Mouse (Mus musculus) midbrain, embryonic 14.5 days (tissue): ENCODE data around the gene Ap5s1. TPM values are rescaled to one million over a fixed set of nuclear protein-coding genes. Genes with fewer than 3 reads are reported as not detected.
A peak's percentile ranks its signal among the peaks of the same experiment; 100 is the strongest.

ENCODE experiments used
- ATAC-seq: fragments of 200-750 bp; cut with Nextera tagmentation; 2 replicates; pipeline ENCODE4 v1.8.0; 2017; ENCODE audit warnings: moderate number of reproducible peaks, moderate library complexity; ENCODE audit not compliant: low FRiP score, low TSS enrichment
- DNase-seq: peaks from one replicate; pipeline ENCODE4 v3.0.0-alpha.2; 2015
- H3K27ac ChIP-seq: fragments of 300-500 bp; sonication (generic); replicated peaks from 2 replicates; pipeline ENCODE4 v1.5.1; 2014; ENCODE audit warnings: mild to moderate bottlenecking, low read depth, low read length, moderate library complexity
- H3K27me3 ChIP-seq: fragments of 300-500 bp; sonication (generic); 2 replicates; pipeline ENCODE4 v1.6.1; 2014; ENCODE audit warnings: low read length, control low read depth, mixed read lengths; ENCODE audit not compliant: control insufficient read depth, insufficient read depth
- H3K36me3 ChIP-seq: fragments of 300-500 bp; sonication (generic); 2 replicates; pipeline ENCODE4 v1.6.1; 2014; ENCODE audit warnings: low read length, control low read depth; ENCODE audit not compliant: control insufficient read depth, insufficient read depth
- H3K4me1 ChIP-seq: fragments of 300-500 bp; sonication (generic); 2 replicates; pipeline ENCODE4 v1.6.1; 2014; ENCODE audit warnings: mild to moderate bottlenecking, antibody characterized with exemption, low read length, control low read depth; ENCODE audit not compliant: control insufficient read depth, insufficient read depth
- H3K4me2 ChIP-seq: fragments of 300-500 bp; sonication (generic); 2 replicates; pipeline ENCODE4 v1.6.1; 2014; ENCODE audit warnings: mild to moderate bottlenecking, low read length, moderate library complexity
- H3K4me3 ChIP-seq: fragments of 300-500 bp; sonication (generic); replicated peaks from 2 replicates; pipeline ENCODE4 v1.5.1; 2014; ENCODE audit warnings: low read depth, low read length
- H3K9ac ChIP-seq: fragments of 300-500 bp; sonication (generic); replicated peaks from 2 replicates; pipeline ENCODE4 v1.6.1; 2014; ENCODE audit warnings: mild to moderate bottlenecking, low read length, moderate library complexity
- H3K9me3 ChIP-seq: fragments of 300-500 bp; sonication (generic); 2 replicates; pipeline ENCODE4 v1.6.1; 2016; ENCODE audit warnings: low read length, control low read depth, mixed read lengths; ENCODE audit not compliant: control insufficient read depth
- WGBS: fragments of 180-500 bp; shearing (Covaris S2); extraction: QIAGEN DNeasy Blood & Tissue Kit; methylation state at CpG from one replicate; pipeline ENCODE4 v1.1.7; 2014; 5-methylcytosine and 5-hydroxymethylcytosine counted together
- polyA plus RNA-seq: library from polyadenylated mRNA; unstranded; fragments of >200 nt; fragmentation: Nextera tagmentation; extraction: Ambion mirVana; gene quantifications from 2 replicates; pipeline ENCODE4 v1.2.1, GENCODE M21; 2014

Ap5s1 gene
- polyA plus RNA-seq, 1 experiment from 2014 or later: 32.5 TPM

DNA sequence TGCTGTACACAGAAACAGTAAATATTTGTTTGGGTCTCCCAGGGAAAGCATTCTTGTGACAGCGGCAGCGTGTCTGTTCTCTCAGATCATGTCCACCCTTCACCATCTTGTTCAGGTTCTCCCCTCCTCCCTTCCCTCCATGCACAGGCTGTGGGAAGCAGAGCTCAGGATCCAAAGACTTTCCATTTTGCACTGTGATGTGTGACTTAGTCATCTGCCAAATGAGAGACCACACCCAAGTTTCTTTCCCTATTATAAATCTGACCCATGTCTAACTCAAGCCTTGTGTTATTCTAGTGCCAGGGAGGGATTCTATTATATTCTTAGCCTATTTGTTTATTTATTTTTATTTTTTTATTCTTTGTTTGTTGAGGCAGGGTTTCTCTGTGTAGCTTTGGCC lies 1.5 kb downstream of the Ap5s1 start:
- H3K4me3 ChIP-seq: no peak overlapping the region
- H3K36me3 ChIP-seq: 0 out of 2 replicates have a peak, but pooled peaks cover 8% of the 10 kb centered on the region
- peaks cover 7% of the 10 kb centered on the region for H3K4me1 ChIP-seq
- no peak overlapping the region for H3K9ac ChIP-seq
- ATAC-seq (no peak), DNase-seq (no peak)
- 89% methylated on average over 2 of the region's 2 CpGs for WGBS
- H3K27me3 ChIP-seq: no peaks in the 10 kb centered on the region
- no peak overlapping the region for H3K27ac ChIP-seq
- H3K9me3 ChIP-seq: no peaks in the 10 kb centered on the region
- no peak overlapping the region for H3K4me2 ChIP-seq

DNA sequence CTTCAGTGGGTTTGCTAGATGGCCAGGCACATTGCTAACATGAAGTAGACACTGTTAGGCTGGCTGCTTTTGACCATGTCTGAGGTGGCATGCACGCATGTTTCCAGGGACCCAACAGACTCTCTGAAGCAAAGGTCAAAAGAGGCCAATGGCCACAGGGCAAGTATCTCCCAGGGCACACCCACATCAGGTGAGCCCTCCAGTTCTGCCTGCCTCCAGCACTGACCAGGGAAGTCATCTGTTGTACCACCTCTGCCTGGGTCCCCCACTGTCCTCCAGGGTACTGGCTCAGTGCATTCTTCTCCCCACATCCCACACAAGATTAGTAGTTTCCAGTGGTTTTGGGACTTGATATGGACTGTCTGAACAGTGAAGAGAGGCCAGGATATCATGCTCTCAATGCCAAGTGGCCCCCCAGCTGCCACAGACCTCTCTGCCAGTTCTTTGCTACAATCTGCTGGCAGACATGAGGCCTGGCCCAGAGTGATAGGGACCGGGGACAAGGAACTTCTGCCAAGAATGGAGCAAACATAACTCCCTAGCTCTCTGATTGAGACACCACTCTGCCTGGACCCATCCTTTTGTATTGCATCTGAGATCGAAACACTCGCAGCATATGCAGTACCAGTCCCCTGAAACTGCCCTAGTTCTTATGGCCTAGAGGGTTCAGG lies 2.4 kb downstream of the Ap5s1 start:
- Histone ChIP-seq H3K9ac (peak overlapping the region; percentile 54; the same call in 1 of the 2 replicates), H3K4me2 (peak overlapping the region; percentile 55), H3K27ac (peak overlapping the region; percentile 91), H3K9me3 (no peaks in the 10 kb centered on the region), H3K4me3 (no peak overlapping the region; the same call in 1 of the 2 replicates), H3K36me3 (0 out of 2 replicates have a peak, but pooled peaks cover 12% of the 10 kb centered on the region), H3K4me1 (peaks cover 7% of the 10 kb centered on the region), H3K27me3 (no peaks in the 10 kb centered on the region)
- ATAC-seq (no peak), DNase-seq (no peak)
- WGBS: 77% methylated on average over 4 of the region's 4 CpGs

- ATAC-seq (peak; percentile 98), DNase-seq (peak; percentile 96)
- no peaks in the 10 kb centered on the region for H3K27me3 ChIP-seq
- peak overlapping the region; percentile 91 for H3K27ac ChIP-seq
- H3K9ac ChIP-seq: peak overlapping the region; percentile 54
- H3K4me2 ChIP-seq: peak overlapping the region; percentile 55
- peak overlapping the region; percentile 62 for H3K4me3 ChIP-seq
- H3K36me3 ChIP-seq: 0 out of 2 replicates have a peak, but pooled peaks cover 17% of the 10 kb centered on the region
- no peaks in the 10 kb centered on the region for H3K9me3 ChIP-seq
- 2% methylated on average over 50 of the region's 50 CpGs for WGBS
- H3K4me1 ChIP-seq: peaks cover 7% of the 10 kb centered on the region
Measured at GRCm38 (mm10) chr2:131209969-131210792, 3.3 kb downstream of the Ap5s1 start.

GRCm38 (mm10) chr2:131211026-131211615 lies 4.2 kb downstream of the Ap5s1 start:
- Histone ChIP-seq H3K9ac (peak overlapping the region; percentile 54), H3K27ac (peak overlapping the region; percentile 91; the same call in 1 of the 2 replicates), H3K36me3 (0 out of 2 replicates have a peak, but pooled peaks cover 17% of the 10 kb centered on the region), H3K4me3 (peak overlapping the region; percentile 62), H3K27me3 (no peaks in the 10 kb centered on the region), H3K4me2 (peak overlapping the region; percentile 55), H3K4me1 (peaks cover 7% of the 10 kb centered on the region), H3K9me3 (no peaks in the 10 kb centered on the region)
- peak; percentile 5 for DNase-seq
- no peak for ATAC-seq
- 66% methylated on average over 9 of the region's 9 CpGs for WGBS

- WGBS: 86% methylated on average over 7 of the region's 7 CpGs
- H3K4me3 ChIP-seq: no peak overlapping the region
- DNase-seq (no peak), ATAC-seq (no peak)
- no peak overlapping the region for H3K27ac ChIP-seq
- H3K9ac ChIP-seq: 0 out of 2 replicates have a peak overlapping the region, but pooled peaks have one; percentile 12
- no peak overlapping the region for H3K4me2 ChIP-seq
- H3K36me3 ChIP-seq: 0 out of 2 replicates have a peak, but pooled peaks cover 17% of the 10 kb centered on the region
- H3K27me3 ChIP-seq: no peaks in the 10 kb centered on the region
- no peaks in the 10 kb centered on the region for H3K9me3 ChIP-seq
- H3K4me1 ChIP-seq: peaks cover 7% of the 10 kb centered on the region
Measured at GRCm38 (mm10) chr2:131213773-131214172, 6.9 kb downstream of the Ap5s1 start.

DNA sequence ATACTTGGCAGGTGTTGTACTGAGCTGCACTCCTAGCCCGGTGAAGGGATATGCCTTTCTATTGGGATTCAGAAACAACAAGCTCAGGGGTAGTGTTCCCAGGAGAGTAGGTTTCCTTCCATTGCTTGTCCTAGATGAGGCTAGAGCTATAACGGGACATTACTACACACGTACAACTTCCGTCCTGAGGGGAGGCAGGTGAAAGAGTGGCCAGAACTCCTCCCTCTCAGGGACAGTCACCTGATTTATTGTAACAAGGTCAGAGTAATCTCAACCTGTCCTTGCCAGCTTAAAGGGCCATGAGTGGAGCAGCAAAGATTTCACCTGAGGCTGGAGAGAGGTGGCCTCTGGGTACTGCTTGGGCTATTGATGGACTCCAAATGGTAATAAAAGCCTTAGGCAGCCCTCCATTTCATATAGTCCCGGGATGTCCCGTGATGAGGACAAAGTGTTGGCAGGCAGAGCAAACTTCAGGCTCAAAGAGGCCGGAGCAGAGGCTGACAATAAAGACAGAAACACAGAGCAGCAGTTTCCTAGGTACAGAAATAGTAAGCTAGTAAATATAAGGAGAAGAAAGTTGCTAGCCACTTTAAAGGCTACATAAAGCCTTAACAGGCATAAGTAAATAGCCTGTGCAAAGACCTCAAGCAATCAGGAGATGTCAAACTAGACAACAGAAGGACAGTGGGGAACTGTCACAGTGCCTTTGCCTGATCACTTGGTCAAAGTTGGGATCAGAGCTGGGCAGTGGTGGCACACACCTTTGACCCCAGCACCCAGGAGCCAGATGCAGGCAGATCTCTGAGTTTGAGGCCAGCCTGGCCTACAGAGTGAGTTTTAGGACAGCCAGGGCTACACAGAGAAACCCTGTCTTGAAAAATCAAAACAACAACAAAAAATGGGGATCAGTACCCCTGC lies 9.3 kb downstream of the Ap5s1 start:
- ATAC-seq: no peak
- Histone ChIP-seq H3K4me2 (no peak overlapping the region), H3K9me3 (no peaks in the 10 kb centered on the region), H3K4me1 (peaks cover 2% of the 10 kb centered on the region), H3K36me3 (0 out of 2 replicates have a peak, but pooled peaks cover 17% of the 10 kb centered on the region), H3K4me3 (no peak overlapping the region), H3K9ac (no peak overlapping the region), H3K27me3 (no peaks in the 10 kb centered on the region), H3K27ac (no peak overlapping the region)
- no peak for DNase-seq
- whole genome bisulfite sequencing: 88% methylated on average over 7 of the region's 7 CpGs

DNA sequence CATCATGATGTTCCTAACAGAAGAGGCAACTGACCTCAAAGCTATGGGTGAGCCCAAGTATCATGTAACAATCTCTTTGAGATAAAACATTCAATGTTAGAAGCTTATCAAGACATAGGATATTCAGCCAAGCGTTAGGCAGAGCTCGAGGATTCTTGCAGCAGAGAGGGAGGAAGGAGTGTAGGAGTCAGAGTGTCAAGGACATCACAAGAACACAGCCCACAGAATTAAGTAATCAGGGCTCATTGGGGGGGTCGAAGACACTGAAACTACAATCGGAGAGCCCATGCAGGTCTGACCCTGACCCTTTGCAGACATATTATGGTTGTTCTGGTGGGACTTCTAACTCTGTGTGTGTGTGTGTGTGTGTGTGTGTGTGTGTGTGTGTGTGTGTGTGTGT lies 13.2 kb downstream of the Ap5s1 start:
- DNase-seq (no peak), ATAC-seq (no peak)
- H3K4me1 ChIP-seq: no peaks in the 10 kb centered on the region
- H3K4me3 ChIP-seq: no peak overlapping the region
- H3K27ac ChIP-seq: no peak overlapping the region
- H3K36me3 ChIP-seq: no peaks in the 10 kb centered on the region
- no peak overlapping the region for H3K9ac ChIP-seq
- H3K9me3 ChIP-seq: no peaks in the 10 kb centered on the region
- H3K4me2 ChIP-seq: no peak overlapping the region
- H3K27me3 ChIP-seq: no peaks in the 10 kb centered on the region
- WGBS: 85% methylated on average over 4 of the region's 4 CpGs
